Mouse (Mus musculus) neural tube, embryonic 15.5 days (tissue): ENCODE data around the gene 2900092C05Rik. TPM values are rescaled to one million over a fixed set of nuclear protein-coding genes. Genes with fewer than 3 reads are reported as not detected.
A peak's percentile ranks its signal among the peaks of the same experiment; 100 is the strongest.

Experiments
- ATAC-seq: fragments of 200-750 bp; cut with Nextera tagmentation; 2 replicates; pipeline ENCODE4 v1.8.0; 2017; ENCODE audit warnings: mild to moderate bottlenecking, moderate TSS enrichment, moderate library complexity; ENCODE audit not compliant: low FRiP score
- H3K27ac ChIP-seq: fragments of 300-500 bp; sonication (generic); replicated peaks from 2 replicates; pipeline ENCODE4 v1.5.1; 2015; ENCODE audit warnings: mild to moderate bottlenecking, inconsistent platforms
- H3K27me3 ChIP-seq: fragments of 300-500 bp; sonication (generic); replicated peaks from 2 replicates; pipeline ENCODE4 v1.6.1; 2015; ENCODE audit warnings: inconsistent platforms
- H3K36me3 ChIP-seq: fragments of 300-500 bp; sonication (generic); 2 replicates; pipeline ENCODE4 v1.6.1; 2015; ENCODE audit warnings: inconsistent platforms
- H3K4me1 ChIP-seq: fragments of 300-500 bp; sonication (generic); 2 replicates; pipeline ENCODE4 v1.6.1; 2015; ENCODE audit warnings: inconsistent platforms
- H3K4me2 ChIP-seq: fragments of 300-500 bp; sonication (generic); 2 replicates; pipeline ENCODE4 v1.6.1; 2015; ENCODE audit warnings: inconsistent platforms, mild to moderate bottlenecking, moderate library complexity
- H3K4me3 ChIP-seq: fragments of 300-500 bp; sonication (generic); replicated peaks from 2 replicates; pipeline ENCODE4 v1.5.1; 2015; ENCODE audit warnings: mild to moderate bottlenecking, inconsistent platforms
- H3K9ac ChIP-seq: fragments of 300-500 bp; sonication (generic); replicated peaks from 2 replicates; pipeline ENCODE4 v1.6.1; 2015; ENCODE audit warnings: mild to moderate bottlenecking, inconsistent platforms
- H3K9me3 ChIP-seq: fragments of 300-500 bp; sonication (generic); replicated peaks from 2 replicates; pipeline ENCODE4 v1.6.1; 2016; ENCODE audit warnings: inconsistent platforms
- WGBS: fragments of 180-500 bp; shearing (Covaris S2); methylation state at CpG from one replicate; pipeline ENCODE4 v1.1.7; 2015; ENCODE audit warnings: mixed read lengths; 5-methylcytosine and 5-hydroxymethylcytosine counted together
- polyA plus RNA-seq: library from polyadenylated mRNA; unstranded; fragments of >200 nt; fragmentation: Nextera tagmentation; extraction: Ambion mirVana; gene quantifications from 2 replicates; pipeline ENCODE4 v1.2.1, GENCODE M21; 2015

The 2900092C05Rik gene
- polyA plus RNA-seq = not detected in 2 replicates

GRCm38 (mm10) chr7:12512217-12512616 is at the start of gene 2900092C05Rik:
2900092C05Rik (plus strand) TSS chr7:12512517.
- no peak within 1 kb of the TSS for H3K27ac ChIP-seq
- ATAC-seq = no peak
- no peaks in the 10 kb centered on the region for H3K27me3 ChIP-seq
- WGBS = 66% methylated on average over 2 of the region's 2 CpGs
- H3K9me3 ChIP-seq = no peaks in the 10 kb centered on the region; the same call in none of the 2 replicates
- no peaks in the 10 kb centered on the region for H3K36me3 ChIP-seq
- H3K9ac ChIP-seq = no peak within 1 kb of the TSS
- no peaks in the 10 kb centered on the region for H3K4me1 ChIP-seq
- no peak within 1 kb of the TSS for H3K4me2 ChIP-seq
- no peak within 1 kb of the TSS for H3K4me3 ChIP-seq

- WGBS = under 1% methylated on average over 53 of the region's 53 CpGs
- ATAC-seq = peak; percentile 98
- peak within 1 kb of the TSS; percentile 60 for H3K4me2 ChIP-seq
- no peaks in the 10 kb centered on the region for H3K27me3 ChIP-seq
- H3K9me3 ChIP-seq = 0 out of 2 replicates have a peak, but pooled peaks cover 17% of the 10 kb centered on the region
- peaks cover 32% of the 10 kb centered on the region for H3K36me3 ChIP-seq
- H3K4me1 ChIP-seq = peaks cover 7% of the 10 kb centered on the region
- H3K9ac ChIP-seq = peak within 1 kb of the TSS; percentile 82
- peak within 1 kb of the TSS; percentile 62 for H3K4me3 ChIP-seq
- peak within 1 kb of the TSS; percentile 91 for H3K27ac ChIP-seq
These were observed 33.9 kb upstream of the 2900092C05Rik start, which contains the start of gene Zfp606 for GRCm38 (mm10) chr7:12478158-12479008. Zfp606 (plus strand) TSS chr7:12478293.

- Histone ChIP-seq H3K36me3 (peaks cover 38% of the 10 kb centered on the region), H3K4me1 (peaks cover 7% of the 10 kb centered on the region), H3K9me3 (peaks cover 17% of the 10 kb centered on the region; the same call in 1 of the 2 replicates), H3K9ac (peak overlapping the region; percentile 82), H3K27ac (peak overlapping the region; percentile 91), H3K4me3 (peak overlapping the region; percentile 62), H3K4me2 (peak overlapping the region; percentile 60), H3K27me3 (no peaks in the 10 kb centered on the region)
- under 1% methylated on average over 8 of the region's 8 CpGs for WGBS
- no peak for ATAC-seq
These were observed 33.3 kb upstream of the 2900092C05Rik start for GRCm38 (mm10) chr7:12479009-12479346.

GRCm38 (mm10) chr7:12479525-12479924 is 32.8 kb upstream of the 2900092C05Rik start:
- H3K27me3 ChIP-seq = no peaks in the 10 kb centered on the region
- peak overlapping the region; percentile 82; the same call in 1 of the 2 replicates for H3K9ac ChIP-seq
- peak overlapping the region; percentile 62 for H3K4me3 ChIP-seq
- no peak overlapping the region for H3K27ac ChIP-seq
- no peak for ATAC-seq
- WGBS = 69% methylated on average over 4 of the region's 4 CpGs
- peaks cover 17% of the 10 kb centered on the region; the same call in 1 of the 2 replicates for H3K9me3 ChIP-seq
- peaks cover 44% of the 10 kb centered on the region for H3K36me3 ChIP-seq
- peak overlapping the region; percentile 60 for H3K4me2 ChIP-seq
- H3K4me1 ChIP-seq = peaks cover 7% of the 10 kb centered on the region

- WGBS = 98% methylated on average over 6 of the region's 6 CpGs
- ATAC-seq = no peak
These were observed 28.5 kb upstream of the 2900092C05Rik start for GRCm38 (mm10) chr7:12483771-12484170.

GRCm38 (mm10) chr7:12485956-12486355 is 26.4 kb upstream of the 2900092C05Rik start:
- Histone ChIP-seq H3K36me3 (peaks cover 99% of the 10 kb centered on the region), H3K27ac (no peak overlapping the region), H3K4me2 (no peak overlapping the region), H3K4me1 (no peaks in the 10 kb centered on the region), H3K27me3 (no peaks in the 10 kb centered on the region), H3K9me3 (peaks cover 50% of the 10 kb centered on the region), H3K9ac (no peak overlapping the region), H3K4me3 (no peak overlapping the region)
- no peak for ATAC-seq
- 97% methylated on average over 1 of the region's 1 CpGs for WGBS

More at GRCm38 (mm10) chr7:12483771-12484170, 28.5 kb upstream of the 2900092C05Rik start:
- H3K27me3 ChIP-seq = no peaks in the 10 kb centered on the region
- no peak overlapping the region for H3K4me3 ChIP-seq
- no peak overlapping the region for H3K4me2 ChIP-seq
- H3K9ac ChIP-seq = no peak overlapping the region
- peaks cover 7% of the 10 kb centered on the region for H3K4me1 ChIP-seq
- no peak overlapping the region for H3K27ac ChIP-seq
- peaks cover 86% of the 10 kb centered on the region for H3K36me3 ChIP-seq
- peaks cover 35% of the 10 kb centered on the region; the same call in 1 of the 2 replicates for H3K9me3 ChIP-seq

- Histone ChIP-seq H3K36me3 (peaks cover 99% of the 10 kb centered on the region), H3K4me3 (no peak overlapping the region), H3K27ac (no peak overlapping the region), H3K4me1 (no peaks in the 10 kb centered on the region), H3K4me2 (no peak overlapping the region), H3K9ac (no peak overlapping the region), H3K27me3 (no peaks in the 10 kb centered on the region), H3K9me3 (peaks cover 49% of the 10 kb centered on the region)
- ATAC-seq = no peak
These were observed 25.6 kb upstream of the 2900092C05Rik start for GRCm38 (mm10) chr7:12486691-12487090.

GRCm38 (mm10) chr7:12510913-12511312 is 1.4 kb upstream of the 2900092C05Rik start:
- ATAC-seq = no peak
- Histone ChIP-seq H3K27me3 (no peaks in the 10 kb centered on the region), H3K4me1 (no peaks in the 10 kb centered on the region), H3K9me3 (peaks cover 2% of the 10 kb centered on the region), H3K9ac (no peak overlapping the region), H3K4me2 (no peak overlapping the region), H3K36me3 (no peaks in the 10 kb centered on the region), H3K4me3 (no peak overlapping the region), H3K27ac (no peak overlapping the region)
- WGBS = 64% methylated on average over 1 of the region's 1 CpGs

Other genes starting within 250 kb of the 2900092C05Rik start
- gene Vmn1r81, start 244.2 kb upstream of the 2900092C05Rik start, polyA plus RNA-seq = 0.01 TPM in 1 of 2 replicates, not detected in the other
- gene Vmn1r82, start 212.1 kb upstream of the 2900092C05Rik start, polyA plus RNA-seq = not detected in 2 replicates
- not detected in 2 replicates for gene Vmn1r83, start 183.0 kb upstream of the 2900092C05Rik start, polyA plus RNA-seq
- gene Vmn1r84, start 143.2 kb upstream of the 2900092C05Rik start, polyA plus RNA-seq = not detected in 2 replicates
- gene Zfp551, start 89.8 kb upstream of the 2900092C05Rik start, polyA plus RNA-seq = 8.2 and 11.1 TPM in 2 replicates
- gene Zfp606, start 34.2 kb upstream of the 2900092C05Rik start, polyA plus RNA-seq = 27.7 and 29.5 TPM in 2 replicates
- gene Vmn2r53, start 96.3 kb downstream of the 2900092C05Rik start, polyA plus RNA-seq = 0.01 TPM in 1 of 2 replicates, not detected in the other
- not detected in 2 replicates for gene Vmn2r54, start 127.8 kb downstream of the 2900092C05Rik start, polyA plus RNA-seq
- gene Vmn2r55, start 172.5 kb downstream of the 2900092C05Rik start, polyA plus RNA-seq = not detected in 2 replicates
- gene Vmn2r56, start 222.5 kb downstream of the 2900092C05Rik start, polyA plus RNA-seq = not detected in 2 replicates